Mouse (Mus musculus) telencephalon, adult 2 months (tissue): ENCODE results near the gene Qrfp.

ENCODE experiments used
- DNase-seq: peaks from one replicate; pipeline ENCODE4 v3.0.0-alpha.2; 2011; ENCODE audit warnings: low read depth, low spot score

Gene Qrfp

DNA sequence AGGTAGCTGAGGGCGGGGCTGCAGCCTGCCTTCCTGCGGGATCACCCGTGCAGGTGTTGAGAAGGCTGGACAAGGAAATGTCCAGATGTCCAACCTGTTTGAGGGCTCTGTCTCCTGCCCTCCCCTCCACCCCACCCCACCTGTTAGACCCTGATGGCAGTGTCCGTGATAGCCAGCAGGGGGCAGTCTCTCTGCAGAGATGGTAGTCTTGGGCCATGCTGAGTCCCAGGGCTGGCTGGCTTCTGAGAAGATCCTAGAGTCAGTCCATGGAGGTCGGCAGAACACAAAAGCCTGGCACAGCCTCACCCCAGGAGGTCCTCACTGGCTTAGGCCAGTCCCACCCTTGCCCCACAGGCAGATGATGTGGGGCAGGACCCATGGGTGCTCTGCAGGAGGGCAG lies 5.0 kb upstream of the Qrfp start:
- DNase-seq: no peak

DNA sequence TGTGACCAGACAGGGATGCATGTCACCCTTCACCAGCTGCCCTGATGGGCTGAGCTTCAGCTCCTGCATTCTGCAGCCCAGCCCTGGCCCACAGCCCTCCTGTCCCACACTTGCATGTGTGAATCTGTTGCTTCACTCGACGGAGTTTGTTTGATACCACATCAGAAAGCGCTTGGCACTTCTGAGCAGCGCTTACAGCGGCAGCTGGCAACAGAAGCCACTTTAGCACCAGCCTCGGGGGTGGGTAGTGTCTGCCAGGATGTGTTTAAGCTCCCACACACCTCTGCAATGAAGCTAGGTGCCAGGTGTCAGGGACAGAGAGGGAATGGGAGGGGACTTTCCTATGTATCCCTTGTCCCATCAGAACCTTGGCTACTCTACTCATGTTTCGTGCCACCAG lies 4.3 kb upstream of the Qrfp start:
- DNase-seq: peak; percentile 54

DNA sequence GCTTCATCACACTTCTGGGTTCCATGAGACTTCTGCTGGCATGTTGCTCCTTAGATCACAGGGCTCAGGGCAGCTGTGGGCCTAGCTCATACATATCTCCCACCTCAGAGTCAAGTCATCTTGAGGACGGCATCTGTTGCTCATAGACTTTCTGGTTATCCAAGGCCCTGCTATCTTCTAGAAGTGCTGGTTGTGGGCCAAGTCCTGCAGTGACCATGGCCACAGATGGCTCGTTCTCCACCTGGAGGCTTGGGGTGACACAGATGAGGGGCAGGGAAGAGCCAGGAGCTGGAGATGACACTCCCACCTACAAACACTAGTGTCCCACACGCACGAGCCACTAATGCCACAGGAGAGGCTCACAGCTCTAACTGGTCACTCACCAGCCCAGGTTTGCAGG lies 3.3 kb upstream of the Qrfp start:
- DNase-seq: no peak

DNA sequence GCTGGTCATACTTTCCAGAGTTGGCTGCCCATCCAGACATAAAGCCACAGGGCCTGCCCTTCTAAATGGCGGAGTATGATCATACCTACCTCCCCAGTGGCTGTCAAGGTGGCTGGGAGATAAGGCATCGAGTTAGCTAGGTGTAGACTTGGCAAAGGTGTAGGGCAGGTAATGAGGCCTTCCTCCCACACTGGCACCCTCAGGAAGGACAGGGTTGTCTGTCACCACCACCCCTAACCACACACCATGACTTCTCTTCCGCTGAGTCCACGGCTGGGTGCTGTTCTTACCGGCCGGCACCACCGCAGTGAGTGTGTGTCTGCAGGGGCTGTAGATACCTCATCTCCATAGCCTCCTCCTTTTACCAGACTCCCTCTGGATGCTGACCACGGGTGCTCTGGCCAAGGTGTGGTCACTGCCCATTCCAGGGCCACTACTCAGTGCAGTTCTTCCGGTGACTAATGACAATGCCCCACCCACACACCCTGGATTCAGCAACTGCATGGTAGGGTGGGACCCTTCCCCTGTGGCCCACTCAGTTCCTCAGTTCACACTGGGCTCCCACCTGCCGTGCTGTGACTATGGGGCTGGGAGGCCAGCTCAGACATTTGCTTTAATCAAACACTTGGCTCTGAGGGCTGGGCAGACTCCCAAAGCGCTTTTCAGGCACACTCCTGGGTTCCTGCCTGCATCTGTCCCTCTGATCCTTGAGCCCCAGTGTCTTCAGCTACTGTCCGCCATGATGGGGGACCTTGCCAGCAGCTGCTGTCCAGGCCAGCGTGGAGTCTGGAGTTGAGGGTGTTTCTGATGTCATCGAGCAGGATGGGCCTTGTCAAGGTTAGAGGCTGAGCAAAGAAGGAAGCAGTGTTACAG lies 942 bp upstream of the Qrfp start:
- no peak for DNase-seq

DNA sequence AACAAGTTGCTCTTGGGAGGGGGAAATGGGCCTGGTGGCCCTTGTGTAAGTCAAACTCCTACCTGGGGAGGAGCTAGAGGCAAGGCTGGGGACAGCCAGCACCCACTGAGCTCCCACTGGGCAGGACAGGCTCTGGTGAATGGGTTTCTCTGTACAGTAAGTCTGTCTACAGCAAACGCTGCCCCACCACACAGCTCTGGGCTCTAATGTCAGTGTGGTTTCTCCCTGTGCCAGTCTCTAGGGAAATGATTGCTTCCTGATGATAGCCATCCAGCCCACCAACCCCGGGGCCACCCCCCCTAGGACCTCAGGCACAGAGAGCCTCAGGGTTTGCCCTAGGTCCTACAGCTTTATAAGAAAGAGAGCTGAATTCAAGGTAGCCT lies 1.0 kb downstream of the Qrfp start:
- no peak for DNase-seq

DNA sequence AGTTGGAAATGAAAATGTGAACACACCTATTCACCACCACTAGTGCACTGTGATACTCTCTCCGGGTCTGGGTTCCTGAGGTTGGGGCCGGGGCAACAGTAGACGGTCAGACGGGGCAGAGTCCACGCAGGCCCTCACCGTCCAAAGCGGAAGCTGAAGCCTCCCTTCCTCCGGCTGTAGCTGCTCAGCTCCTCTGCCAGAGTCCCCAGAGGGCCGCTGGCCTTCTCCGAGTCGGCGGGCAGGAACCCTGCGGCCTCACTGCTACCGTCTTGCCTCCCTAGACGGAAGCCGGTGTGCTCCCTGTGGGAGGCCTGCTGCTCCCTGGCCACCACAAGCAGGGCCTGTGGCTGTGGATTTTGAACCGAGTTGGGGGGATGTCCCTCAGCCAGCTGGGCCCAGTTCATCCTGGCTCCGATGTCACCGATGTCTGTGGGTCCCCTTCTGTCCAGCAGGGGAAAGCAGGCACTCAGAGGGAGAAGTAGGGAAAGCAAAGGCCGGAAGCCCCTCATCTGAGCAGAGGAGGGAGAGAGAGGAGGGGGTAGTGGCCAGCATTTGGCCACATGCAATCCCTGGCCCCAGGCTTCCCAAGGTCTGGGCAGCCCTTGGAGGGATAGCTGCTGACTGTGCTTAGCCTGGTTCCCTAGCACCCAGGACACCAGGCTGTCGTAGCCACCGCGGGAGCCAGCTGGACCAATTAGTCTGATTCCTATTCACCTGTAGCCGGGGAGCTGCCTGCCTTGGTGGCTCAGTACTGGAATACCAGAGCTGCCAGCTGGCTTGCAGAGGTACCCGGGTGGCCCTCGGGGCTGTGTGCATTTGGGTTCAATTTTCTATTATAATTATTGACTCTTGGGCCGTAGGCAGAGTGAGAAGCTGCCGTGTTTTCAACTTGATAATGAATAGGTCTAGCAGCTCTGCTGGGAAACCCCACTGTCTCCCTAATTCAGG lies 1.7 kb downstream of the Qrfp start:
- no peak for DNase-seq

DNA sequence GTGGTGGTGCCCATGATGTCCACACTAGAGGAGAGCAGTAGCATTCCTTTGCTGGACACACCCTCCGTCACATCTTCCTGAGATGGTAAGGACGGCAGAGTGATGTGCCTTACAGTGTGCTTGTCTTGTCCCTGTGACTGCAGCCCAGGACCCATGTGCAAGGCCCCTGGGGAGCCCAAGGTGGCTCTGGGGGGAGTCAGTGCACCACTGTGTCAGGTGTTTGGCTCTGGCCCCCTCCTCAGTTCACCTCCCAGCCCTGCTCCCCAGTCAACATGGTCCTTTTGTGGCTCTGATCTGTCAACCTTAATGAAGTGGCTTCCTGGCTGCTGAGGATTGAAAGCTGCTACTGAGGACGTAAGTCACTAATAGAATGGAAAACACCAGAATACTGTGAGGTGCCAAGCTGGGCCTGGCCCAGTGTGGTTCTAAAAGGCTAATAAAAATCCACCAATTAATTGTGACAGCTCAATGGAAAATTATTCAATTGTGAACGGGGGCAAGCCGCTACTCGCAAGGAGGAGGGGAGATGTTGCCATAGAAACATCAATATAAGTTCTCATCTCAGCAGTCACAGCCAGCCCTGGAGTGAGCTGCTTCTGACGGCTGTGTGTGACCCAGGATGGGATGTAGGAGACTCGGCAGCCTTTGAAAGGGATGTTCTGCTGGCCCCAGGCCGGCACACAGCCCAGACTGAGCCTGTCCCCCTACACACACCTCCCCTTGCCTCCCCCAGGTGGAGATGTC lies 3.6 kb downstream of the Qrfp start:
- no peak for DNase-seq

DNA sequence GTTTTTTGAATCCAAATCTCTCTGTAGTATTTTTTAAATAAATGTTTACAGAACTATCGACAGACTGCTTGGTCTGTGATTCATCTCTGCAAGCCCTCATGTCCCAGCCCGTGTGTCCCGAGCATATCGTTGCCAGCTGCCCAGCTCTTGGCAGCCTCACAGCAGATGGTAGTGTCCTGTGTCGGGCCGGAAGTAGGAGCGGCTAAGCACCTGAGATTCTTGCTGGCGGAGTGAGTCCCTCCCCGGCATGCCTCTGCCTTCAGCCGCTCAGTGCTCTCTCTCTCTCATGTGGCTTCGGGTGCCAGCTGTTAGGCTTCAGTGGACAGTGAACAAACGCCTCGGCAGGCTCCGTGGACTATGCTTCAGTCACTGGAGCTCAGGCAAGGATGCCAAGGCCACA lies 6.9 kb downstream of the Qrfp start:
- no peak for DNase-seq

DNA sequence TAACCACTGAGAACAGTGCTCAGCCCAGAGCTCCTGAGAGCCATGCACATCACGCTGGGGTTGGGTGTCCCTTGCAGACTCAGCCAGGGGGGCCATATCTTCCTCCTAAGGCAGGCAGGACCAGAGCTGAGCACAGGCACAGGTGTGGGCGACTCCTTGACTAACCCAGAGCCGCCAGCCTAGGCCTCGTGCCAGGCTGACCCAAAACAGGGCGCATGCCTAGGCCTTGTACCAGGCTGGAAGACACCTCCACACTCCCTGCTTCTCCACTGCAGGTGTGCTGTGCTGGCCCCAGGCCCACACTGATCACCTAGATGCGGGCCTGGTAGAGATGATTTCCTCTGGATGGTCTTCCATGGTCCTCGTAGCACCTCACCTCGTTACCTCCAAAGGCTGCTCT lies 7.6 kb downstream of the Qrfp start:
- no peak for DNase-seq

DNA sequence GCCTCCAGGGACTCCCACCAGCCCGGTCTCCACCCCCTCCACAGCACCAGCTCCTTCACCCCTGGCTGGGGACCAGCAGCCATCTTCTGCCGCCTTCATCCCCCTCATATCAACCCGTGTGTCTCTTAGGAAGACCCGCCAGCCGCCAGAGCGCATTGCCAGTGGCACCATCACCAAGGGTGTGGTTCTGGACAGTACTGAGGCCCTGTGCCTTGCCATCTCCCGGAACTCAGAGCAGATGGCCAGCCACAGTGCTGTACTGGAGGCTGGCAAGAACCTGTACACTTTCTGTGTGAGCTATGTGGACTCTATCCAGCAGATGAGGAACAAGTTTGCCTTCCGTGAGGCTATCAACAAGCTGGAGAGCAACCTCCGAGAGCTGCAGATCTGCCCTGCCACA lies 9.0 kb downstream of the Qrfp start:
- DNase-seq: no peak

DNA sequence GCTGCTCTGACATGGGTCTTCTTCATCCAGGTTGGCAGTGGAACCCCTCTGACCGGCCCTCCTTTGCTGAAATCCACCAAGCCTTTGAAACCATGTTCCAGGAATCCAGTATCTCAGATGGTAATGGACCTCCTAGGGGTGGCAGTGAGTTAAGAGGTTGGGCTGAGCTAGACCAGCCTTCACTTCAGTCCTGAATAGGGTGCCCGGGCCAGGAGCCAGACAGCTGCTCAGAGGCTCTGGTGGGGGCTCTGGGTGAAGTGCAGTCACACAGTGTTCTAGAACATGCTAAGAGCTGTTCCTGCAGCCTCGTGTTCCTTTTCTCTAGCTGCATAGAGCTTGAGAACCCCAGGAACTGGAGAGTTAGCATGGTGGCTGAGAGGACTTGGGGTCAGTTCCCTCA lies 13.4 kb downstream of the Qrfp start:
- DNase-seq: no peak

DNA sequence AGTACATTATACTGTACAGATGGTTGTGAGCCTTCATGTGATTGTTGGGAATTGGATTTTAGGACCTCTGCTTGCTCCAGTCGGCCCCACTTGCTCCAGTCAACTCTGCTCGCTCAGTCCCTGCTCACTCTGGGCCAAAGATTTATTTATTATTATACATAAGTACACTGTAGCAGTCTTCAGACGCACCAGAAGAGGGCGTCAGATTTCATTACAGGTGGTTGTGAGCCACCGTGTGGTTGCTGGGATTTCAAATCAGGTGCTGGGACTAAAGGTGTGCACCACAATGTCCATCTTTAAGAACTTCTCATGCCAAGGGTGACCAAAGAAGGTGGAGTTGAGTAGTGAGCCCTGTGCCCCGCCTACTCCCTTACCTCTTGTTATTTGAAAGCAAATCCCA lies 17.8 kb downstream of the Qrfp start:
- DNase-seq: no peak

DNA sequence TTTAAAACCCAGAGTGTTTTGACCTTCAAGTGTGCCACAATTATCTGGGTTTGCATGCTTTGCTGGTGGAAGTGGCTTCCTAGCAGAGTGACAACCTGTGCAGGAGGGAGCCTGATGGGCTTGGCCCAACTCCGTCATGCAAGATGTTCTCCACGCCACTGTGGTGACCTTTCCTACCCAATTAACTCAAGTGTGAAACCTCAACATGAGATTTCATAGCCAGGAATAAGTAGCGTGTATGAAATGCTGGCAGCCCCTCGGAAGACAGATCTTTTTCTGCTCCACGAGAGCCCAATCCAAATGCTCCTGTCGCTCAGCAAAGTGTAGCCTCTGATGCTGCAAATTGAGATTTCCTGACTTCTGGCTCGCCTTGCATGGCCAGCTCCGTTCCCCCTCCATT lies 19.1 kb downstream of the Qrfp start:
- DNase-seq: no peak

DNA sequence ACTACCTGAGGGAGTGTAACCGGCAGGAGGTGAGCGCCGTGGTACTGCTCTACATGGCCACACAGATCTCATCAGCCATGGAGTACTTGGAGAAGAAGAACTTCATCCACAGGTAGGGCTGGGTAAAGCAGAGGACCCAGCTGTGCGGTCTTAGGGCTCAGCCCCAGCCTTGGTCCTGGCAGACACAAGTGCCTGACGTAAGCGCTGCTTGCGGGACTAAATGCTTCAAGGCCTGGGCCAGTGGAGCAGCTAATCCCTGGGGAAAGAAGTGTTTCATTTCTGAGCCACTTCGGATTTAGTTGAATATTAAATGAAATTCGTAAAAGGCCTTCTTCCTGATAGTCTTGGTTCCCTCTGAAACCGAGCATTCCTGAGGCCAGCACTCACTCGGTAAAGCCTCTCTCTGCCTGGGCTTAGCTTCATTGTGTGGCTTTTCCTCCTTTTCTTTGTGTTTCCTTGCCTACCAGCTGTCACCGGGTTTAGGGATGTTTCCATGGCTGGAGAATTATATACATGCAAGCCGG lies 19.6 kb downstream of the Qrfp start:
- DNase-seq: no peak

DNA sequence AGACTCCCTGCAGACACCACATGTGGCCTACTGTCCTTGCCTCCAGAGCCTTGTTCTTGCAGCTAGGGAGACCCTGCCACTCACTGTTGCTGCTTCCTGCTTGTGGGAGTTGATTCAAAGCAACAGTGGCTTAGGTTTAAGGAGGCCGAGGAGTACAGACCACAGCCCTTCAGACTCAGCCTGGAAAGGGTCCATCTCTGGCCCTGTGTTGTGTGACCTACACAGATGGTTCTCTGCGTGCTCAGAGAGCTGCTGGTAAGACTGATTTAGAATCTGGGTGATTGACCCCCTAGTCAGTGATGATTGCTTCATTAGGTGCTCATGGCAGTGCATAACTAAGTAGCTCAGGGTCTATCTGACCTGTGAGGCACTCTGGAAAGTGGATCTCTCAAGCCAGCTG lies 21.2 kb downstream of the Qrfp start:
- DNase-seq: no peak

DNA sequence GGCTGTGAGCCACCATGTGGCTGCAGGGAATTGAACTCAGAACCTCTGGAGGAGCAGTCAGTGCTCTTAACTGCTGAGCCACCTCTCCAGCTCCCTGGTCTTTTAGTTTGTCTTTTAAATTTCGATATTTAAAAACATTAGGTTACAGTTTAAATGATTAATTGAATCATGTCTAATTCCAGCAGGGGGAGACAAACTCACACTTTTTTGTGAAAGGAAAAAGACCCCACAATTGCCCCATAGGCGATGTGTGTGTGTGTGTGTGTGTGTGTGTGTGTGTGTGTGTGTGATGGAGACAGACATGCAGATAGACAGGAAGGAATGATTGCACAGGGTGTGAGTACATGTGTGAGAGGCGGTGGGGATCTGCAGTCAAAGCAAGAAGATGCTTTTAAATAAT lies 22.2 kb downstream of the Qrfp start:
- no peak for DNase-seq

DNA sequence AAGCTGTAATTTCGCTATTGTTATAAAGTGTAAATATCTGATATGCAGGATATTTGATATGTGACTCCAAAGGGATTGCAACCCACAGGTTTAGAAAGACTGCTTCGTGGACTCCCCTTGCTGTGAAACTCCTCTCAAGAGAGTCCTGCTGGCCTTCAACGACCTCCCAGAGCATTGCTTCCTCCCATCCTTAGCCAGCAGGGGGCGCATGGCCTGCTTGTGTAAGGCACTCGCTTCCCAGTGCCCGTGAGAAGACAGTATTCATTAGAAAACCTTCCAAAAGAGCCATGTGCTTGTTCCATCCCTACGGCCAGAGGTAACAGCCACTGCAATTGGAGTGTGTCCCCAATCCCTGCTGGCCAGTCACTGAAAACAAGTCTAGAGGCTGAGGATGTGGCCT lies 23.4 kb downstream of the Qrfp start:
- no peak for DNase-seq

DNA sequence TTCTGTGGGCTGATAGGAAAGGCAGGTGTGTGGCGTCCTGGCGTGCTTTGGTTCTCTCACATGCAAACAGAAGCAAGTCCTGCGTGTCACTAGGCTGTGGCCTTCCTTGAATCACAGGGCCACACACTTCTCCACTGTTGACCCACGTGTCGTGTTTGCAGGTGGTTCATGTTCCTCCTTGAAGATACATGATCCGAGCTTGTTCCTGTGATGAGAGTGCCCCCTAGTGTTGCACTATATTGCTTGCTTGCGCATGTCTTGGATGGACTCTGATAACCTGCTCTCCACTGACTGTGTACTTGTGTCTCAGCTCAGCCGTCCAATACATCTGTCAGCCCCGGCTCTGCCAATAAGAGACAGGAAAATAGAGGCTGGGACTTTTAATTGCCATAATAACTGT lies 25.3 kb downstream of the Qrfp start:
- peak; percentile 76 for DNase-seq

DNA sequence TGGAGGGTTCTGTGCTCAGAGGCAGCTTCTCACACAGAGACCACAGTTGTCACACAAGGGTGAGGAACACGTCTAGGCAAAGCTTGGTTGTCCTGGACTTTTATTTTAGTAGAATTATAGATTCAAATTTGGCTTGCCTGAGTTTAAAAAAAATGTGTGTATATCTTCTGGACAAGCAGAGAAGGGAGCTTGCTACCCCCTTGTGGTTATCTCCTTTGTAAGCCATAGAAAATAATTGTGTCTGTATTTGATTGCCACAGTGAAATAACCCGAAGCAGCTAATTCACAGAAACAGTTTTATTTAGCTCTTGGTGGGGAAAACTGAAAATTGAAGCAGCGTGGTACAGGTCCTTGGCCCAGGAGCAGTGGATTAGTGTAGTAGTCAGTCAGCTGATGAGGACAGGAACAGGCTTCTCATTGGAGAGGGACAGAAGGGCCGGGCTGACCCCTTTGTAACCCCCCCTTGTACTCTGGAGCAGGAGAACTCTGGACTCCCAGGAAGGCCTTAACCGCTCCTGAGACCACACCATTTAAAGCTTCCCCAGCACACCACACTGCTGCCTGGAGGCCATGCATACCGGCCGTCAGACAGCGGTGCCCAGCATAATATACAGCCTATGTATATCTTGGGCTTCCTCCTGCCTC lies 27.3 kb downstream of the Qrfp start:
- no peak for DNase-seq

DNA sequence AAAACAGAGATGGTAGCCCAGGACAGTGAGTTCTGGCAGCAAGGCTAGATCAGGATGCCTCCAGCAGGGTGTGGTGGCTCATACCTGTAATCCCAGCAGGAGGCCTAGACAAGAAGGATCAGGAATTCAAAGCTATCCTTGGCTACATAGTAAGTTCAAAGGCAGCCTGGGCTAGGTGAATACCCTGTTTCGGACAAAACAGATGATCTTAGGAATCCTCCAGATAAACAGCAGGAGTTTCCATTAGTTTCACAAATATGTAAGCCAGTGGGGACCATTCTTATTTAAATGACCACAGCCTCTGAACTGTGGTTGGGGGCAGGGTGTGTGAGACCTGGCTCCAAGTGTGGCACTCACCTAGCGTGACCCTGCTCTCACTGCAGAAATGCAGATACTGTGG lies 31.1 kb downstream of the Qrfp start:
- DNase-seq: no peak

DNA sequence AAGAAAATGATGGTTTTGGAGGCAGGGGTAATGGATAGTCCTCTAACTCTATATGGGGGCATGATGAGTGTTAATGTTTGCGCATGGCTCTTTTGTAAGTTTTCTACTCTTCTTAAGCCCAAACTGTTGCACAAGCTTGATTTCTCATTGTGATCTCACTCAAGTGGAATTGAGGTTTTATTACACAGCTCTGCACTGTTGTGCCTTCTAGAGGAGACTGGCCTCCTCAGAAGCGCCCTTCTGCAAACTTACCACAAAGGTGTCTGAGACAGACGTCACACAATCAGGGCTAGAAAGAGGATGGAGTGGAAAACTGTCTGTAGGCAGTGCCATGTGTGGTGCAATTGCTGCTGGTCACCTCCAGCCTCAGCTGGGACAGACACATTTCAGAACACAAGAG lies 33.9 kb downstream of the Qrfp start:
- no peak for DNase-seq
